Mouse (Mus musculus) splenic B cell, adult 2 months (primary cell): Measurements from ENCODE around the gene Trp53i11.
A peak's percentile ranks its signal among the peaks of the same experiment; 100 is the strongest.

Experiments used
- DNase-seq: peaks from one replicate; pipeline ENCODE4 v3.0.0-alpha.2; 2011; ENCODE audit warnings: low read depth, low spot score
- H3K27me3 ChIP-seq: 2 replicates; pipeline ENCODE4 v1.6.1; 2012; ENCODE audit warnings: mild to moderate bottlenecking, low read length, moderate library complexity, mixed read lengths; ENCODE audit not compliant: control insufficient read depth, poor library complexity, insufficient read depth, severe bottlenecking
- H3K36me3 ChIP-seq: 2 replicates; pipeline ENCODE4 v1.6.1; 2012; ENCODE audit warnings: mild to moderate bottlenecking, low read length, moderate library complexity, mixed read lengths; ENCODE audit not compliant: control insufficient read depth, poor library complexity, insufficient read depth, severe bottlenecking

The Trp53i11 gene

GRCm38 (mm10) chr2:93163317-93163716 is 24.0 kb upstream of the Trp53i11 start:
- Histone ChIP-seq H3K36me3 (no peaks in the 10 kb centered on the region), H3K27me3 (no peaks in the 10 kb centered on the region)
- DNase-seq = peak; percentile 68

GRCm38 (mm10) chr2:93163750-93164335 is 23.5 kb upstream of the Trp53i11 start:
- Histone ChIP-seq H3K27me3 (no peaks in the 10 kb centered on the region), H3K36me3 (no peaks in the 10 kb centered on the region)
- no peak for DNase-seq

- DNase-seq = peak; percentile 48
- Histone ChIP-seq H3K36me3 (no peaks in the 10 kb centered on the region), H3K27me3 (no peaks in the 10 kb centered on the region)
Measured at GRCm38 (mm10) chr2:93166295-93166694, 21.1 kb upstream of the Trp53i11 start.

DNA sequence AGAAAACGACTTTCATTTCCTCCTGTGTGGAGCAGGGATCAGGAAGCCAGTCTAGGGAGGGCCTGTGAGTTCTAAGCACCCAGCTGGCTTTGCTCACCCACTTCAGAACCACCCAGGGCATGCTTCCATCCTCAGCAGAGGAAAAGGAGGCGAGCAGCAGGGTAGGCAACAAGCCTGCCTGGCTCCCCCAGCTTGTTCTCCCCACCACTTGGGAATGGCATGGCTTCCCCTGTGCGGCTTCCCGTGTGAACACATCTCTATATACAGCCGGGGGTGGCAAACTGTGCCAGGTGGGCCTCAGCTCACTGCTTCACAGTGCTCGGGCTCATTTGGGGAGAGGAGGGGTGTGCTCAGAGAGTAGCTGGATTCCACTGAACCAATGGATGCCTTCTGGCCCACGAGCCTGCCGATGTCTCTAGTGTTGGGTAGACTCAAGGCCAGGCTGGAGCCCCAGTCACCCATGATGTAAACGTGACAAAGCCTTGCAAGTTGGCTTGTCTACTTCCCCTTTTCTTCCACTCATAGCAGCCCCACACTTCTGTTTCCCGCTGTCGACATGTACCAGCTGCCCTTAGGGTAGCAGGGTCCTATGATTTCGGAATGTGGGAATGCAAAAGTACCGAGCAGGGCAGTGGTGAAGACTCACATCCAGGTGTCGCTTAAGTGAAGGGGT is 20.5 kb upstream of the Trp53i11 start:
- no peaks in the 10 kb centered on the region for H3K36me3 ChIP-seq
- H3K27me3 ChIP-seq = no peaks in the 10 kb centered on the region
- peak; percentile 83 for DNase-seq

DNA sequence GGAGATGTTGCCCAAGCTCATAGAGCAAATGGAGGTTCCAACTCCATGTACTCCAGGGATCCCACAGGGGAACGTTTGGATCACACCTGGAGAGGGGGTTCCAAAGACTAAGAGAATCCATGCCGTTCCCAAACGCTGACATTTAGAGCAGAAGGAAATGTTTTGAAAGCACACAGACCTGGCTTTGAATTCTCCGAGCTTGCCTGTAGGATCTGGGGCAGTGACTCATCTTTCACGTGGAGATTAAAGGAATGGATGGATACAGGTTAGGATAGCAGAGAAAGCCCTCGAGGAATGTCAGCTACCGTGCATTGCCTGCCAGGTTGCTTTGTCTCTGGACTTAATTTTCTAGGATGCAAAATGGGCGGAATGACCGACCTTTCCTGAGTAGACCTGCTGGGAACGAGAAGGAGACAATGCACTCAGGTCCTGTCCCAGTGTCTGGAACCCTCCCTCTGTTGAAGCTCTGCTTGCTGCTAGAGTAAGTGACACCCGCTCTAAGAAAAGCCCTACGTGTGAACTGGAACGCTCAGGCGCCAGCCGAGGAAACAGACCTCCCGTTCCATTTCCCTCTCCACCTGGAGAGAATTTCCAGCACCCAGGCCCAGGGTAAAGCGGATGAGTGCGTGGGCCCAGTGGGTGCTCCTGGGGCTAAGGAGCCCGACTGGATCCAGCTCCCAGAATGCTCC is 17.0 kb upstream of the Trp53i11 start:
- no peak for DNase-seq

DNA sequence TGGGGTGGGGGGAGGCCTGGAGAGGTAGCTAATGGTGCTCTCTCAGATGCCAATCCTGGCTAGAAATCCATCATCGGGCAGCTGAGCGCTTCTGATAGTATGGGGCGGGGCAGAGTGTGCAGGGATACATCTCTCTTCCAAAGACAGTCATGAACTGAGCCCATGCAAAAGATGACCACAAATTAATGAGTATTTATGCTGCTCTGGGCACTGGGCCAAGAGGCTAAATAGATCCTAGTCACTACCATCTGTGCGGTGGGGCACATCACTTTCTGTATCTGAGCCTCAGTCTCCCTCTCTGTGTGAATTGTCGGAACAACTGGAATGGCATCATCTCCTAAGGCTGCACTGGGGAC is 16.5 kb upstream of the Trp53i11 start:
- DNase-seq = no peak
- Histone ChIP-seq H3K27me3 (no peaks in the 10 kb centered on the region), H3K36me3 (no peaks in the 10 kb centered on the region)

More for the DNA sequence above, 17.0 kb upstream of the Trp53i11 start:
- Histone ChIP-seq H3K27me3 (no peaks in the 10 kb centered on the region), H3K36me3 (no peaks in the 10 kb centered on the region)

DNA sequence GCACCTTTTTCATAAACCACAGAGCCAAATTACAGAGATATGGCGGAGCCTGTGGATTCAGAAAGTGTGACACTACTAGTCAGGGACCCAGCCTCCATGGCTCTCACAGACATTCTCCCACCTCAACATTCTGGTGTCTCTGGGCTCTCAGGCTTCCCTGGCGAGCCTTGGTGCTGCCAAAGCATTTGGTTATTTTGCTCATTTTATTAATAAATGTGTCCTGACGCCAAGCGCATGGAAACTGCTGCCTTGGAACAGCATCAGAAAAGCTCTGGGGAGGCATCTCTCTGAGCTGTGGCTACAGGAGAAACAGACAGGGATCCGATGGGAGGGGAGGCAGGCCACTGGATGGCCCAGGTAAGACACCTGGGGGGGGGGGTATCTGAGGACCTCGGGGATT is 15.4 kb upstream of the Trp53i11 start:
- Histone ChIP-seq H3K36me3 (no peaks in the 10 kb centered on the region), H3K27me3 (no peaks in the 10 kb centered on the region)

DNA sequence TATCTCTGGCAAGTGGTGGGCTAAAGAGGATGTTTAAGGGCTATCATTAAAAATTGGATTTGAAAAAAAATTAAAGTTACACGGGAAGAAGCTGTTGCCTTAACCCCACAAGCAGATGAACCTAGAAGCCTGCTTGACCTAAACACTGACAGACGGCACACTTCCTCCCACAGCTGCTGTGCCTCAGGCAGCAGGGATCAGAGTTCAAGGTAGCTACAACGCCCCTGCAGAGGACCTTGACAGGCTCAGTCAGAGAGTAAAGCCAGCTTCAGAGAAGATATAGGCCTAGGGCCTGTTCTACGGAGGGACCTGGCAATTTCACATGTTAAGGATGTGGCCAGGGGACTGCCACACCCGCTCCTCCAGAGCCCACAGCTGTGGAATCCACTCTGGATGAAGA is 14.9 kb upstream of the Trp53i11 start:
- DNase-seq = no peak
- Histone ChIP-seq H3K27me3 (no peaks in the 10 kb centered on the region), H3K36me3 (no peaks in the 10 kb centered on the region)

More for the DNA sequence above, 15.4 kb upstream of the Trp53i11 start:
- no peak for DNase-seq

DNA sequence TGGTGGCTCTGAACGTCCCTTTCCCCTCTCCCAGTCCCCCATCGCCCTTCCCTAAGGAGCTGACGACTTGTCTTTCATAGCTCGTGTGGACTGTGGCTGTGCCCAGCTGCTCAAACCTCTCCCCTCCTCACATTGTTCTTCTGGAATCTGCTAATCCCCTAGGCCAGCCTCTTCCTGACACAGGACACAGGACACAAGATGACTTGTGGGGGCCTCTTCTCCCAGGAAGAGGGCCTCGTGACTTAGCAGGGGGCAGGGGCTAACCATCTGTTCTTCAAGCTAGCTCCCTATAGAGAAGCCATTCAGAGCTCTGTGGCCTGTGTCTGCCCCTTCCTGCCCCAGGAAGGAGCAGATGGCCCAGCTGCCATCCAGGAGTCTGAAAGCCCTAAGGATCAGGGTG is 13.2 kb upstream of the Trp53i11 start:
- Histone ChIP-seq H3K36me3 (no peaks in the 10 kb centered on the region), H3K27me3 (no peaks in the 10 kb centered on the region)
- DNase-seq = no peak

GRCm38 (mm10) chr2:93175278-93175677 is 12.1 kb upstream of the Trp53i11 start:
- H3K27me3 ChIP-seq = no peaks in the 10 kb centered on the region
- DNase-seq = no peak
- H3K36me3 ChIP-seq = no peaks in the 10 kb centered on the region

- Histone ChIP-seq H3K27me3 (no peaks in the 10 kb centered on the region), H3K36me3 (no peaks in the 10 kb centered on the region)
- DNase-seq = no peak
Measured at GRCm38 (mm10) chr2:93175721-93176120, 11.6 kb upstream of the Trp53i11 start.

DNA sequence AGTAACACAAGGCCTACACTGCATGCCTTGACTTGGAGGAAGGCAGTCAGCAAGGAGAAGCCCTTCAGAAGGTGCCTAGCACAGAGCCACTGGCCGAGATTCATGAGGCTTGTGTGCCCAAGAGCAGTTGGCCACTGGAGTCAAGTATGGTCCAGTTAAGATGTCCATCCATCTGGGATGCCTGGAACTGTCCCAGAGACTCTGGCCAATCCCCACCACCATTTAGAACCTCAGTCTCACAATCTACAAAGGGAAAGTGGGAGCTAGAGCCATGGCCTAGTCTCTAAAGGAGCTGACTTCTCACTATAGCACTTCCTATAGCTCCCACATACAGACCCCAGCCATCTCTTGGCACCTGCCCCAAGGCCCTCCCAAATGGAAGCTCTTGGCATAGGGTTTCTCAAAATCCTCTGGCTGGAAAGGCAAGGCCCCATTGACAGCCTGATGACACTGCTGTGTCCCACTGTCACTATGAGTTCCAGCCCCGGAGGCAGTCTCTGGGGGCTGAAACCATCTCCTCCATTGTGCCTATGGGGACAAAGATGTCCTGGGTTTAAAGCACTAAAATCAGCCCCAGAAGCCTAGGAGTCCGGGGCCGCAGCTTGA is 11.1 kb upstream of the Trp53i11 start:
- DNase-seq = no peak
- Histone ChIP-seq H3K27me3 (no peaks in the 10 kb centered on the region), H3K36me3 (no peaks in the 10 kb centered on the region)

DNA sequence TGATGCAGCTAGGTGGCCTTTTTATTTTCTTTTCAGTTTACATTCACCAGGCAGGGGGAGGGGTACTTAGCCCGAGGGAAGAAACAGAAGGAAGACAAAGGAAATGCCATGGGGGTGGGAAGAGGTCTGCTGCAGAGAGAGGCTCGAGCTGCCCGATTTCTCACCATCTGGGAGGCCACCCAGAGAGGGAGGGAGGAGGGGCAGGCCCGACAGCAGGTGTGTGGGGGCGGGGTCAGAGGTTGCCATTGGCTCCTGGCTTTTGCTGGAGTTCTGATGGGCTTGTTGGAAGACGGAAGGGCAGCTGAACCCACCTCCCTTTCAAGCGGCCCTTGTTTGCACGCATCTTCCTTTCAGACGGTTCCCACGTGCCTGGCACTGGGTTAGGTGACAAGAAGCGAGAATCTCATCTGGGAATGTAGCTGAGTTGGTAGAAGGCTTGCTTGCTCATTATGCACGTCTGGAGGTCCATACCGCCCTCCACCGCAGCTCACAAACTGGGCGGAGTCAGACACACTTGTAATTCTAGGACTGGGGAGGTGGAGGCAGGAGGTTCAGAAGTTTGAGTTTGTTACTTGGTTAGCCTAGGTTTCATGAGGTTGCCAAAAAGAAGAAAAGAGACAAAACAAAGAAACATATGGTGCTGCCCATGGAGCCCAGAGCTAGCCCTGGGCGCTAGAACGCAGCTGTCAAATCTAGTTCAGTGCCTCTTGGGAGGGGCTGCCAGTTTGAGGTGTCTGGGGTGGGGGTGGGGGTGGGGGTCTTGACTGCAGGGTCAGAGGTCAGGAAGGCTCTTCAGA is 10.3 kb upstream of the Trp53i11 start:
- DNase-seq = peak; percentile 43
- H3K36me3 ChIP-seq = no peaks in the 10 kb centered on the region
- H3K27me3 ChIP-seq = no peaks in the 10 kb centered on the region

DNA sequence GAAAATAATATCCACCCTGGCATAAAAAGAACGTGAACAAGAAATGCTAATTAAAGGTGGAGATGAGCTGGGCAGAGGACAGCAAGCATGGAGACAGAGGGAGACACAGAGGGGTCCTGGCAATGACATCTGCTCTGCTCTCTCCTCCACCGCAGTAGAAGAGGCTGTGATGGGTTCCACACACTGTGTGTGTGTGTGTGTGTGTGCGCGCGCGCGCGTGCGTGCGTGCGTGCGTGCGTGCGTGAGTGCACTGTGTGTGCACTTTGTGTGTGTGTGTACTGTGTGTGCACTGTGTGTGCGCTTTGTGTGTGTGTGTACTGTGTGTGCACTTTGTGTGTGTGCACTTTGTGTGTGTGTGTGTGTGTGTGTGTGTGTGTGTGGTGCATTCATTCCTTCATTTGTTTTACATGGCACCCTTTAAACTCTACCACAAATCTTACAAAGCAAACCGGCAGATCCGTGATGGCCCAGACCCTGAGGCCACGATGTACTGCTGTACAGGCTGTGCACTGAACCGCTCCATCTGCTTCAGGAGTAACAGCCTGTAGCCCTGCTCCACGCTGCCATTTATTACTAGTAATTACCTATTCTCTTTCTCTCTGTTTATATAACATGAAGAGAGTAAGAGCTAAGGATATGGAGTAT is 9.6 kb upstream of the Trp53i11 start:
- Histone ChIP-seq H3K27me3 (no peaks in the 10 kb centered on the region), H3K36me3 (no peaks in the 10 kb centered on the region)
- DNase-seq = no peak
